In genomic region chr1:178791266-178791665, GRCm38 (mm10) we compare ENCODE assay signal across 13 mouse cellular contexts.
"Had no signal": no experiment of that assay in that cellular context is flagged by ENCODE, and none has a peak within 500 bp of the region (broad histone marks: within the 10 kb centered on the region; RNA-seq: fewer than 3 reads in every experiment).

No protein-coding gene starts in this region.

- H3K27me3 ChIP-seq: liver, embryonic 13.5 days; lung, embryonic 15.5 days; megakaryocyte, embryonic 14.5 days; midbrain, embryonic 12.5 days; stomach, embryonic 15.5 days had no signal

- DNase-seq: kidney, postnatal 14 days; liver; liver, embryonic 13.5 days; liver, postnatal 0 days; lung, postnatal 14 days; right cerebral cortex, postnatal 14 days; thymus, postnatal 36 days had no signal

- H3K4me3 ChIP-seq: left cerebral cortex, adult 2 months; liver, embryonic 13.5 days; lung, embryonic 15.5 days; megakaryocyte, embryonic 14.5 days; midbrain, embryonic 12.5 days; stomach, embryonic 15.5 days had no signal

- H3K9ac ChIP-seq: liver, embryonic 13.5 days; liver, postnatal 0 days; lung, embryonic 15.5 days; midbrain, embryonic 12.5 days; stomach, embryonic 15.5 days had no signal

- ATAC-seq: liver, postnatal 0 days had no signal

- H3K9me3 ChIP-seq: liver, embryonic 13.5 days; lung, embryonic 15.5 days; midbrain, embryonic 12.5 days; stomach, embryonic 15.5 days had no signal

- H3K4me1 ChIP-seq: liver, embryonic 13.5 days; lung, embryonic 15.5 days; megakaryocyte, embryonic 14.5 days; midbrain, embryonic 12.5 days; stomach, embryonic 15.5 days had no signal

- H3K4me2 ChIP-seq: liver, embryonic 13.5 days; lung, embryonic 15.5 days; midbrain, embryonic 12.5 days; stomach, embryonic 15.5 days had no signal

- H3K36me3 ChIP-seq: liver, embryonic 13.5 days; lung, embryonic 15.5 days; midbrain, embryonic 12.5 days; stomach, embryonic 15.5 days had no signal

- H3K27ac ChIP-seq: left cerebral cortex, adult 2 months; liver, embryonic 13.5 days; lung, embryonic 15.5 days; macrophage; midbrain, embryonic 12.5 days; stomach, embryonic 15.5 days had no signal
